Mouse (Mus musculus) small intestine, adult 2 months (tissue): ENCODE measurements at regions not wholly inside any gene's neighbourhood (a gene's known extent, or its start where the extent isn't known, plus 50 kb on each side); places are given as distances from the start of the nearest gene placed in this dataset.

ENCODE experiments used
- H3K27ac ChIP-seq: fragments of 200-500 bp; 2 replicates; pipeline ENCODE4 v1.5.1; 2012; ENCODE audit warnings: low read depth, low read length, control low read depth, inconsistent platforms; ENCODE audit not compliant: insufficient read depth
- H3K27me3 ChIP-seq: fragments of 200-500 bp; 2 replicates; pipeline ENCODE4 v1.6.1; 2012; ENCODE audit warnings: mild to moderate bottlenecking, moderate library complexity, low read length, inconsistent platforms; ENCODE audit not compliant: control insufficient read depth, insufficient read depth
- H3K36me3 ChIP-seq: fragments of 200-500 bp; 2 replicates; pipeline ENCODE4 v1.6.1; 2012; ENCODE audit warnings: mild to moderate bottlenecking, low read length, control low read depth, inconsistent platforms; ENCODE audit not compliant: control insufficient read depth, insufficient read depth
- H3K4me1 ChIP-seq: fragments of 200-500 bp; 2 replicates; pipeline ENCODE4 v1.6.1; 2012; ENCODE audit warnings: low read length, inconsistent platforms, mixed read lengths; ENCODE audit not compliant: control insufficient read depth, insufficient read depth, insufficient read length
- H3K4me3 ChIP-seq: fragments of 200-500 bp; 2 replicates; pipeline ENCODE4 v1.5.1; 2012; ENCODE audit warnings: low read depth, mild to moderate bottlenecking, control low read depth, inconsistent platforms, low read length, moderate library complexity
- CTCF ChIP-seq: fragments of 200-500 bp; IDR thresholded peaks from 2 replicates; pipeline ENCODE4 v1.5.1; 2012; ENCODE audit warnings: low read depth, mild to moderate bottlenecking, control low read depth, inconsistent platforms, low read length, moderate library complexity, mixed read lengths; ENCODE audit not compliant: insufficient replicate concordance, insufficient read length; ENCODE audit errors: extremely low read depth
- POLR2A ChIP-seq: fragments of 200-500 bp; IDR thresholded peaks from 2 replicates; pipeline ENCODE4 v1.6.1; 2012; ENCODE audit warnings: low read depth, mild to moderate bottlenecking, control low read depth, inconsistent platforms, low read length, moderate library complexity
- WGBS: fragments of 180-500 bp; shearing (Covaris S2); methylation state at CpG from one replicate; pipeline ENCODE4 v1.1.7; 2018; 5-methylcytosine and 5-hydroxymethylcytosine counted together

DNA sequence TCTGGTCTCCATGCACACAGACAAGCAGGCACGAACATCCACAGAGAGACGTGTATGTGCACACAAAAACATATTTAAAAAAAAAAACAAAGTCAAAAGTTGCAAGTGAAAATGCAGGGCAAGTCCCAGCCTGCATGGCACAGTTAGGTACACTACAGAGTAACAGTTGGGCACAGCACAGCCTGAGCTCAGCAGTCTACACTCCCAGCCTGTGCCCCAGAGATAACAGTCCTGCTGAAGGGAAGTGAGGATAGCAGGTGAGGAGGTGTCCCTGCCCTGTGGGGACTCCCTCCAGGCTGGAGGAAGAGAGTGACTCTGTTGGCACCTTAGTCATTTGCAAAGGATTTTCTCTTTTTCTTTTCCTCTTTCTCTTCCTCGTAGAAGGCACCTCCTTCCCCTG lies 80.9 kb downstream of the Tfap2c start:
- WGBS: 54% methylated on average over 3 of the region's 3 CpGs
- H3K36me3 ChIP-seq: no peaks in the 10 kb centered on the region
- no peaks in the 10 kb centered on the region for H3K27me3 ChIP-seq
- no peak overlapping the region for H3K27ac ChIP-seq
- H3K4me1 ChIP-seq: no peaks in the 10 kb centered on the region
- no peak overlapping the region for H3K4me3 ChIP-seq
- TF ChIP-seq CTCF (no peak), POLR2A (no peak)

DNA sequence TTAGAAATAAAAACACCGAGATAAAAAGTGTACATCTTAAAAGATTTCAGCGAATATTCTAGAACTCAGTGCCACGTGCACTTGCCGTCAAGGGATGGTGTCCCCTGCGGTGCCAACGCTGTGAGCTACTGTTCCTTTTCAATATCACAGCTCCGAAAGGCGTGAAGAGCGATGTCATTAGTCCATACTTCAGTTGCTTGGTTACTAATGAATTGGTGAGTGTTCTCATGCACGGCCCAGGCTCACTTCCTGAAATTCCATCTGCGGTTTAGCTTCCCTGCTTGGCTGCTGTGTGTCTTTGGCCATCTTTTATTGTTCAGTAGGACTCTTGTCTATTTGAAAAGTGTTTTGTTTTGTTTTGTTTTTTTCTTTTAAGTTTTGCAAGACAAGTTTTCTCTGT lies 93.2 kb downstream of the Tfap2c start:
- Histone ChIP-seq H3K27ac (no peak overlapping the region), H3K27me3 (no peaks in the 10 kb centered on the region), H3K36me3 (no peaks in the 10 kb centered on the region), H3K4me1 (no peaks in the 10 kb centered on the region), H3K4me3 (no peak overlapping the region)
- no peak for TF ChIP-seq POLR2A
- no peak for TF ChIP-seq CTCF
- whole genome bisulfite sequencing: 63% methylated on average over 11 of the region's 11 CpGs

DNA sequence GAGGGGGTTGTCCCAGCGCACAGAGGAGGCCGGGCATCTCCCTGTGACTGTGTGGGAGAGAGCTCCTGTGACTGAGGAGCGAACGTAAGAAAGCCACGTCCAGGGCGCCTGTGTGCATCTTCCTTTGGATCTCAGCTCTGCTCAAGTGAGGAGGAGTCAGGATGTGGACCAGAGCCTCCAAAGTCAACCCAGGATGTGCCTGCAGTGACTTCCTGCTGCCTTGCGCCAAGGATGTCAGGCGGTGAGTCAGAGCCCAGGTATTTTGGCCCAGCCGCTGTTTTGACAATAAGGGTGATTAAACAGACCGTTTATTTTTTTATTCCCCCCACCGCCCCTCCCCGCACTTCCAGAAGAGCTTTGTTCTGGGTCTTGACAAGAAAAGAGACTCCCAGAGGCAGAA lies 94.5 kb downstream of the Tfap2c start:
- 20% methylated on average over 12 of the region's 12 CpGs for WGBS
- no peaks in the 10 kb centered on the region for H3K36me3 ChIP-seq
- no peak overlapping the region for H3K4me3 ChIP-seq
- H3K27me3 ChIP-seq: no peaks in the 10 kb centered on the region
- H3K27ac ChIP-seq: no peak overlapping the region
- no peak for TF ChIP-seq CTCF
- H3K4me1 ChIP-seq: no peaks in the 10 kb centered on the region

DNA sequence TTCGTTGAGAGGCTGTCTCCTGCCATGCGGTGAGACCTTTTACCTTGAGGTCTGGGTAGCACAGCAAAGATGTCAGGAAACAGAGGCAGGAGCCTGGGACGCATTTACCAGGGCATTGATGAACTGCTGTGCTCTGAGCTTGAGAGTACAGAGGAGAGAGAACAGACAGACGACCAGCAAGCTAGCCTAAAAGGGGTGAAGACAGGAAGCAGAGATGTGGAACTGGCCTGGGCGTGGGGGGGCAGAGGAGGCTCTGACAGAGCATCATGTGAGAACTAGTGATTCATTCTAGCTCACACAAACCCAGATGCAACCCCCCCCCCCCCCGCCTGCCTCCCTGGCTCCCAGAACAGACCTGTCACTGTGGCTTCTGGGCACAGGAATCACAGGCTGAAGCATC lies 95.1 kb downstream of the Tfap2c start:
- no peak overlapping the region for H3K27ac ChIP-seq
- WGBS: 45% methylated on average over 6 of the region's 6 CpGs
- no peaks in the 10 kb centered on the region for H3K4me1 ChIP-seq
- no peak overlapping the region for H3K4me3 ChIP-seq
- no peaks in the 10 kb centered on the region for H3K27me3 ChIP-seq
- no peak for TF ChIP-seq POLR2A
- no peak for TF ChIP-seq CTCF
- no peaks in the 10 kb centered on the region for H3K36me3 ChIP-seq

DNA sequence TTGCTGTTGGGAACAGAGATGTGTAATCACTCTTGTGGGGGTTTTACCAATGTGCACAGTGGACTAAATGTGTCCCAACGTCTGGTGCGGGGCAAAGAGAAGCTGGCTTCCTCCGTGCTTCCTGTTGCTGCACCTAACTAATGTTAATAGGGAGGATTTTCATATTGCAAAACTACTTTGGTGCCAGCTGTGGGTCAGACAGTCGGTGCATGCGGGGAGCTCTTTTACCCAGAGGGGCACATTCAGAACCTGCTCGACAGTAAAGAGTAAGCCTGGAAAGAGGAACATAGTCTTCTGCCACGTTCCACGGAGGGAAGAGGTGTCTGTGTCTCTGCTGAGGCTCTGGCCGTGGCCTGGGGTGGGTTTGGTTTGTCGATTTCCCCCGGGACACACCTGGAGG lies 98.7 kb downstream of the Tfap2c start:
- 53% methylated on average over 11 of the region's 11 CpGs for WGBS
- no peak overlapping the region for H3K4me3 ChIP-seq
- H3K36me3 ChIP-seq: no peaks in the 10 kb centered on the region
- no peaks in the 10 kb centered on the region for H3K4me1 ChIP-seq
- no peak for TF ChIP-seq POLR2A
- no peak overlapping the region for H3K27ac ChIP-seq
- H3K27me3 ChIP-seq: no peaks in the 10 kb centered on the region

DNA sequence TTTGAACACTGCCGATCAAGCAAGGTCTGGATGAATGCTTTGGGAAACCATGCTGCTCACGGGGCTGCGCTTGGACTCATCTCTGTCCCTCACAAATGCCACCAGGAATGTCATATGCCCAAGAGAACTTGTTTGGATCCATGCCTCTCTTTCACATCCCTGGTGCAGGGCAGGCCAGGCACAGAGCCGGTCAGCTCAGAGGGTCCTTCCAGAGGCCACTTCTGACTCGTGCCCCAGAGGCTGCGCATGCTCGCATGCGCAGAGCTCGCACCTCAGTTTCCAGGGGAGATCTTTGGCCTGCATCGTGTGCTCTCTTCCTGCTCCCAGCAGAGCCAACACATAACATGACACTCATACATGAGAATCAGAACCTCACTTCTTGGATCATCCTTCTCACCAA lies 111.1 kb downstream of the Tfap2c start:
- no peak overlapping the region for H3K4me3 ChIP-seq
- no peaks in the 10 kb centered on the region for H3K36me3 ChIP-seq
- no peaks in the 10 kb centered on the region for H3K27me3 ChIP-seq
- H3K4me1 ChIP-seq: no peaks in the 10 kb centered on the region
- H3K27ac ChIP-seq: no peak overlapping the region
- TF ChIP-seq CTCF (no peak), POLR2A (no peak)
- WGBS: 77% methylated on average over 10 of the region's 10 CpGs

DNA sequence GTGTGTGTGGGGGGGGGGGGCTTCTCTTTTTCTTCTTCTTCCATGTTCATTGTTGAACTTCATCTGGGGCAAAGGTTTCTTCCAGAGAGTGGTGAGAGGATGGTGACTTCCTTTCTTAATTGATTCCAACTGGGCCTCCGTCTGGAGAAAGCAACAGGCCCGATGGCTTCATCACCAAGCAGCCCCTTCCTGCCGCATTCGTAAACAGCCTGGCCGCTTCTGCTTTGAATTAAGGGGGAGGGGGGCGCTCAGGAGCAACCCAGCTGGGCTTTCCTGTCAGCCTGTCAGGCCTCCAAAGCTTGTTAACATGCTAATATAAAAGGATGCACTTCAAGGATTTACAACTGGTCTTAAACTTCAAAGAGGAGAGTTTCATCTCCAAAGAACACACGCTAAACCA lies 111.5 kb downstream of the Tfap2c start:
- no peaks in the 10 kb centered on the region for H3K36me3 ChIP-seq
- 20% methylated on average over 7 of the region's 7 CpGs for WGBS
- no peak overlapping the region for H3K27ac ChIP-seq
- H3K27me3 ChIP-seq: no peaks in the 10 kb centered on the region
- H3K4me1 ChIP-seq: no peaks in the 10 kb centered on the region
- no peak overlapping the region for H3K4me3 ChIP-seq
- TF ChIP-seq CTCF (no peak), POLR2A (no peak)

DNA sequence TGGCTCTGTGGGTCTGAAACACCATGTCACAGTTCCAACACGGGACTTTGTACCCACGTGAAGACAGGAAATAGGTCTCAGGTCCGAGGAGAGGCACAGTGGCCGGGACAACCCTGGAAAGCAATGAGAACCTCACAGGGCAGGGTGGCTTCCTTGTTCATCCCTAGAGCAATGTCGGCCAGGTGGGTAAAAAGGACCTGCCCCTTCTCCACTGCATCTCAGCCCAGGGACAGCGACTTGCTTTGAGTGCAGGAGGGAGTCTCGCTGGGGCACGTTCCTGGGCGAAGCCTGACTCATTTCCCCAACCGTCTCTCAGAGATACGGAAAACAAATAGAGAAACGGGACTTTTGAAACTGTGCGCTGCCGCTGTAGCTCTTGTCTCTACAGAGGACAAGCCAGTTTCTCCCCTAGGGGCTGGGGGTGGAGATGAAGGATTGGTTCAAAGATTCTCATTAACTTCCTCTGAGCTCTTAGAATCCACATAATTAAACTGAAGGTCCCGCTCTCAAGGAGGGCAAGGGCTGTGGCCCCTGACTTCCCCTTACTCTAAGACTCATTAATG lies 112.1 kb downstream of the Tfap2c start:
- H3K4me3 ChIP-seq: no peak overlapping the region
- no peaks in the 10 kb centered on the region for H3K27me3 ChIP-seq
- TF ChIP-seq POLR2A (no peak), CTCF (no peak)
- H3K4me1 ChIP-seq: no peaks in the 10 kb centered on the region
- WGBS: 7% methylated on average over 15 of the region's 15 CpGs
- H3K27ac ChIP-seq: no peak overlapping the region
- no peaks in the 10 kb centered on the region for H3K36me3 ChIP-seq
